Mouse (Mus musculus): Measurements from ENCODE around the gene Steap3.

- no peak for TF ChIP-seq CTCF (IDR thresholded peaks at IDR 0.05; ENCODE audit: control insufficient read depth, insufficient read depth, insufficient replicate concordance, low read depth, low read length)
- TF ChIP-seq POLR2A (IDR thresholded peaks at IDR 0.05; ENCODE audit: control insufficient read depth, low read depth, low read length) = no peak
Observed at GRCm38 (mm10) chr1:120223613-120224012, 48.9 kb downstream of the Steap3 start.
